Mouse (Mus musculus): ENCODE results near the gene Zfp143. TPM values are rescaled to one million over a fixed set of nuclear protein-coding genes. Genes with fewer than 3 reads are reported as not detected.
"Not testable (repeated sequence)": the region's sequence is repeated elsewhere in the genome, so short reads cannot be mapped to it uniquely, and the experiment has no call there.

The Zfp143 gene
- polyA plus RNA-seq, 1 experiment from 2014 or later, result 21.9 TPM

DNA sequence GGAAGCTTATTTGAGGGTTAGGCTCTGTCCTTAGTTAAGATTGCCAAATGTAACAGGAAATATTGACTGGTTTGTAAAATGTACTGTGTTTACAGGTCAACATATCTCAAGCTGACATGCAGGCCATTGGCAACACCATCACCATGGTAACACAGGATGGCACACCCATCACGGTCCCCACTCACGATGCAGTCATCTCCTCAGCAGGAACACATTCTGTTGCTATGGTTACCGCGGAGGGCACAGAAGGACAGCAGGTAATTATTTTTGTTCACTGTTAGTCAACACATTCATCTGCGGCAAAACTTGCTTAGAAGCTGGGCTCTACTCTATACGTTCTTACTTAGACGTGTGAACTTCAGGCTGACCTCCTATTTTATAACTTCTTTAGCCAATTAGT, 30.7 kb downstream of the Zfp143 start:
- no peak for DNase-seq (ENCODE audit: low spot score)

DNA sequence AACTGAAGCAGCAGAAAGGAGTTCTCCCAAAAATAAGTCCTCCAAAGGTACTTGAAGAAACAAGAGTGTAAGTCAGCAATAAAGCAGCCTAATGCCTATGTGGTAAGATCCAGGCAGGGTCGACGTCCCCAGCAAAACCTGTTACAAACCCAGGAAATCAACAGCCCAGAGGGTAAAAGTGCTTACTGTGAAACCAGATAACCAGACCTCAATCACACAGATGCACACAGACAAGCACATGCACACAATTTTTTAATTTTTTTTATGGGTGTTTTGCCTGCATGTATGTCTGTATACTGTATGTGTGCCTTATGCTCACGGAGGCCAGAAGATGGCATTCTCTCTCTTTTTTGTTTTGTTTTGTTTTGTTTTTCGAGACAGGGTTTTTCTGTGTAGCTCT, 35.3 kb downstream of the Zfp143 start:
- no peak for DNase-seq (ENCODE audit: low spot score)

DNA sequence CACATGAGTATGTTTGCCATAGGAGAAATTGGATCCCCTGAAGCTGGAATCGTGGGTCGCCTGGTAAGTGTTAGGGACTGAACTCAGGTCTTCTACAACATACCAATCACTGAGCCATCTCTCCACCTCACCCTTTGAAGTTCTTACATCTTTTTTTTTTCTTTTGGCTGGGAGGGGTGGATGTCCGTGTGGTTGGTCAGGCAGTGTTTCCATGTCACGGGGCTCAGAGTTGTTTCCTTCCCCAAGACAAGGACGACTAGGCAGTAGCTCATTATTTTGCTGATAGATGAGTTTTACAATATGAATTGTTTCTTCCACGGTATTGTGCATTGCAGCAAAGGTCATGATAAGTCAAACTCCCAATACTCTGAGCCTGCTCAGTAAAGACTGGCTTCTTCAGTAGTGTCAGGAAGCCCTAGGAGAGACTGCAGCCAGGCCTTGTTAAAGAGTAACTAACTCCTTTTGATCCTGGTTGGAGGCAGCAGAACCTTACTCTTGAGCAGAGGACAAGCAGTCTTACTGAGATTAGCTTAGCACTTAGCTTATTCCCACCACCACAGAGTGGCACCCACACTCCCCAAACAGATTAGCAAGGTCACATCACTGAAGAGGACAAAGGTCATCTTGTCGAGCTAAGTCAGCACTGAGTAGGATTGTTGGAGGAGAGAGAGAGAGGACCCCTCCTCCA, 36.2 kb downstream of the Zfp143 start:
- DNase-seq (ENCODE audit: low spot score), result no peak

DNA sequence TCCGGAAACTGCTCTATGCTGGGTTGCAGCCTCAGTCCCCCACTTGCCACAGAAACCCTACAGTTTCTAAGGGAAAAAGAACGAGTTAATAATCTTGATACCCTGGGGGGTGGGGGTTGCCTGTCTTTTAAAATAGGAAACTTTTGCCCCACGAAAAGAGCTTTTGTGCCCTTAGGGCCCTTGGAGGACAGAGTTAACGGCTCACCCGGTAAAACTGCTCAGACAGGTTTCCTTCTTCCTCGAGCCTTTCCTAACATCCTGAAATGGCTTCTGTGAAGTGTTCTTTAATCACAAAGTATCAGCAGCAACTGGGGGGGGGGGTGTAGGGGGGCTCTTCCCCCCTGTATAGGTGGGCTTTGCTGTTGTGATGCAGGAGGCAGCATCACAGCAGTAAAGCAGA, 39.8 kb downstream of the Zfp143 start:
- no peak for DNase-seq (ENCODE audit: low spot score)

DNA sequence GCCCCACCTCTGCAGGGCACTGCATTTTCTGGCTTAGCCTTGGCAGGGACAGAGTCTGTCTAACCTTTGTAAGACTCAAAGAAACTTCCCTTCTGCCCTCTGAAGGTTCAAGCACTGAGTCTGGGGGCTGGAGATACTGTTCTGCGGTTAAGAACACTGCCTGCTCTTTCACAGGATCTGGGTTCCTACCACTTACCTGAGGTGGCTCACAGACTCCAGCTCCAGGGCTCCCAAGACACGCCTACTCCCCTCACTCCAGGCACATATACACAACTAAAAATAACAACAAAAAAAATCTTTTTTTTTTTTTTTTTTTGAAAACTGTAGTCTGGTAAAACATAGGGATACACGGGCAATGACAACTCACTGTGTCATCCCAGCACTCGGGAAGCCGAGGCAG, 40.2 kb downstream of the Zfp143 start:
- DNase-seq (ENCODE audit: low spot score), result no peak

DNA sequence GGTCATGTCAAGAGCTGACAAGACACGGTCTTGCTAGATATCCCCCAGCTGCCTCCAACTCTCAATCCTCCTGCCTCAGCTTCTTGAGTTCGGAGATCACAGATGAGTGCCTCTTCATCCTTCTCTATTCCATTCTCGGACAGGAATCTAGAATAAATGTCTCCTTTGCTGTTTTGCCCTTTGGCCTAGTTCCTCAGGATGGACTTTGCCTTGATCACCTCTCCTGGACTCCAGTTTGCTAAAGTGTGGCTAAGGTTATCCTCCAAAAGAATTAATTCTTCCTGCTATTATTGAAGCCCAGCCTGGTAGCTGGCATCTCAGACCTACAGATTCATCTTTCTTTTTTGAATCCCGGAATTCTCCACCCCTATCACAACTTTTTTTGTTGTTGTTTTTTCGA, 44.0 kb downstream of the Zfp143 start:
- DNase-seq (ENCODE audit: low spot score), result no peak

DNA sequence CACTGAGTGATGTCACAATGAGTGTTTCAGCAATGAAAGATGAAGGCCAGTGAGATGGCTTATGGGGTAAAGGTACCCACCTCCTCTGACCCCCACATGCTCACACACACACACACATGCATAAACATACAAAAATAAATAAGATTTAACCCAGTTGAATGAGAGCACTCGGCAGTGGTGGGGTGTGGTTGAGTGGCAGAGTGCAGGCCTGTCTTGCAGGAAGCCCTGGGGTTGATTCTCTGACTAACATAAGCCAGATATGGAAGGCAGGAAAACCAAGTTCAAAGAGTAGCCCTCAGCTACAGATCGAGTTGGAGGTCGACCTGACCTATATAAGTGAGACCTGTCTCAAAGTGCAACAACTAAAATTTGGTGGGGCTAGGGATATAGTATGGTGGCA, 45.6 kb downstream of the Zfp143 start:
- DNase-seq (ENCODE audit: low spot score), result peak; percentile 9

DNA sequence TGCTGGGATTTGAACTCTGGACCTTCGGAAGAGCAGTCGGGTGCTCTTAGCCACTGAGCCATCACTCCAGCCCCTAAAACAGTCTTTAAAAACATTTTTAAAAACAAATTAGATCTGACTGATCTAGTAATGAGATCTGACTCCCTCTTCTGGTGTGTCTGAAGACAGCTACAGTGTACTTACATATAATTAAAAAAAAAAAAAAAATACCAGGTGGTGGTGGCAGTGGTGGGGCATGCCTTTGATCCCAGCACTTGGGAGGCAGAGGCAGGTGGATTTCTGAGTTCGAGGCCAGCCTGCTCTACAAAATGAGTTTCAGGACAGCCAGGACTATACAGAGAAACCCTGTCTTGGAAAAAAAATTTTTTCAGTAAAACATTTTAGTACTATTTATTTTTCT, 47.5 kb downstream of the Zfp143 start:
- not testable (repeated sequence) for DNase-seq (ENCODE audit: low spot score)

DNA sequence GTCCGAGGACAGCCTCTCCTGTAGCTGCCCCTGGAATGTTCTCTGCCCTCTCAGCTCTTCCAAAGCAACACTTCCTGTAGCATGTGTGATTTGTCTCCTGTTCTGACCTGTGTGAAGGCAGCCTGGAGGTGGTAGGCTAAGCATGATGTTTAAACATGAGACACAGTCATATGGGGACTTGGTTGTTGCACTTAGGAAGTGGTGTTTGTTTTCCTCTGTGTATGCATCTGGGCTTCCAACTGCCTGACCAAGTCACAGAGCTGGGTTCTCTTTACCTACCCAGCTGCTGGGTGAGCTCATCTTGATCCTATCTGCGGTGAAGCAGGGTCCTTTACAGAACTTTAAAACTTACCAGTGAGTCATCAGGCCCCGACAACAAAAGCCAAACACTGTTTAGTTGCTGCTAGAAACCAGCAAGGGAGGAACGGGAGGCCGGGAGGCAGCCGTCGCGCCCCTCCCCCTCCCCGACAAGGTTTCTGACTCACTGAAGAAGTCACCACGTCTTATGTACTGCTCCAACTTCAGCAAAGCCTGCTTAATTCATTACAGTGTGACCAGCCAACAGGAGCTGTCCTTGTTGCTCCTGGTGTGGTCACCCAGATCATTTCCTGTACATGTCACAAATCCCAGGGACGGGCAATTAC, 48.1 kb downstream of the Zfp143 start:
- DNase-seq (ENCODE audit: low spot score), result peak; percentile 66

DNA sequence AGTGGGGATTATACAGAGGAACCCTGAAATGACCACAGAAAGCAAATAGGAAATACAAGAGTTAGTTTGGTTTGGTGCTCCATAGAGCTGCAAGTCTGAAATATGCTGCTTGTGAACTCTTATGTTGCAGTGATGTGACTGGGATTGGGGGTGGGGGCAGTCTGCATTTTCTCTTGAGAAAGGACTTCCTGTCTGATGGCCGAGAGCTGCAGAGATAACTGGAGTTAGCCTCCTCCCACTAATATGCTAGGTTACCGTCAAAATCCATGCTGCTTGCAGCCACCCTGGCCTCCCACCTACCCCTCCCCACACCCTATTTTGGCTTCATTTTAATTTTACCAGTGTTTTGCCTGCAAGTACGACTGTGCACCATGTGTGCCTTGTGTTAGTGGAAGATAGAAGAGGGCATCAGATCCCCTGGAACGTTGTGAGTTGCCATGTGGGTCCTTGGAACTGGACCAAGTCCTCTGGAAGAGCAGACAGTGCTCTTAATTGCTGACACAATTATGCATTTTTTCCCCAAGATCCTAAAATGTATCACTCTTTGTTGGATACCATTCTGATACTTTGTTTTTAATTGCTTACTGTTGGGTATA, 49.1 kb downstream of the Zfp143 start:
- DNase-seq (ENCODE audit: low spot score), result no peak

DNA sequence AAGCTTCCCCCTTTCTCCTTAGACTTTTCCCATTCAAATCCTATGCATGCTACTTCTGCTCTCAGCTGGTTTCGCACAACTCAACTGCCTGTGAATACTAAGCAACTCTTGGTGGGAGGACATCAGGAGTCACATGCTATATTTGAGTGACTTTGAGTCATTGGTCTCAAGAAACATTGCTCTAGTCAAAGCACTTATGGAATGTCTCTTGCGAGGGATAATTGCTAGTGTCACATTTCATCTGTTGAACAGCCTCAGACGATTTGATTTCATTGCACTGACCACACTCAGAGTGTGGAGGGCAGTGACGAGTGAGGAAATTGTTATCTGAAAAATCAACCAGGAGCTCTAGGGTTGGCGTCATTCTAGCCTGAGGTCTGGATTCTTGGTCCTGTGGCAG, 53.7 kb downstream of the Zfp143 start:
- DNase-seq (ENCODE audit: low spot score), result no peak

DNA sequence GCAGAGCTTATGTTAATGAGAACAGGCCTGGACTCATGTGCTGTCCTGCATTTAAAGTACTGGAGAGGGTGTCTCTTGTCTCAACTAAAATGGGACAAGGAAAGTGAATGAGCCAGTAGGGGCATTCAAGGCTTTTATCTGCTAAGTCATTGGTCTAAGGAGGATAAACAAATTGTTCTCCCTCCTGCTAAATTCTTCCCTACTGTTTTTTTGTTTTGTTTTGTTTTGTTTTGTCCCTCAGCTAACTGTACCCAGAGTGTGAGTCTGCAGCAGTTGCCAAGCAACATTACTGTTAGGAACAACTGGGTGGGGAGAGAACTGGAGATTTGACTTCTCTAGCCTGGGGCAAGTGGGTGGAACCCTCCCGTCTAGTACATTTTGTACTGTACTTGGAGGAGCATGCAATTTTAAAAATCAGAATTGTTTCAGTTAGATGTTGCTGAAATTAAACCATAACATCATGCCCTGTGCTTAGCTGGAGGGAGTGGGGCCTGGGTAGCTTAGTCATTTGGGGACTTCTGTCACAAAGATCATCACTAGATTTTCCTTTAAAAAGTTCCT, 55.8 kb downstream of the Zfp143 start:
- no peak for DNase-seq (ENCODE audit: low spot score)

DNA sequence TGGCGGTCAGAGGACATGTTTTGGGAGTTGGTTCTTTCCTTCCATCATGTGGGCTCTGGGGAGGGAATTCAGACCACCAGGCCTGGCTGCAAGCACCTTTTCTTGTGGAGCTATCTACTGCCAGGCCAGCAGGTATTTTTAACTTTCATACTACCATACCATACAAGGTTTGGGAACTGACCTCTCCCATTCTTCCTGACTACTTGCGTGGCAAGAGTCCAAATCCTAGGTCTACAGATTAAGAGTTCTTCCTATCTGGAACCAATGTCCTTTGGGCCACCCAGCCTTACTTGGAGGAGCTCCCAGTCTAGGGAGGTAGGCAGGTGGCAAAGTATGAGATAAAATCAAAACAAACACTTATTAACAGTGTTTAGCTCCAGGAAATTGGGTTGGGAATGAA, 57.4 kb downstream of the Zfp143 start:
- no peak for DNase-seq (ENCODE audit: low spot score)

DNA sequence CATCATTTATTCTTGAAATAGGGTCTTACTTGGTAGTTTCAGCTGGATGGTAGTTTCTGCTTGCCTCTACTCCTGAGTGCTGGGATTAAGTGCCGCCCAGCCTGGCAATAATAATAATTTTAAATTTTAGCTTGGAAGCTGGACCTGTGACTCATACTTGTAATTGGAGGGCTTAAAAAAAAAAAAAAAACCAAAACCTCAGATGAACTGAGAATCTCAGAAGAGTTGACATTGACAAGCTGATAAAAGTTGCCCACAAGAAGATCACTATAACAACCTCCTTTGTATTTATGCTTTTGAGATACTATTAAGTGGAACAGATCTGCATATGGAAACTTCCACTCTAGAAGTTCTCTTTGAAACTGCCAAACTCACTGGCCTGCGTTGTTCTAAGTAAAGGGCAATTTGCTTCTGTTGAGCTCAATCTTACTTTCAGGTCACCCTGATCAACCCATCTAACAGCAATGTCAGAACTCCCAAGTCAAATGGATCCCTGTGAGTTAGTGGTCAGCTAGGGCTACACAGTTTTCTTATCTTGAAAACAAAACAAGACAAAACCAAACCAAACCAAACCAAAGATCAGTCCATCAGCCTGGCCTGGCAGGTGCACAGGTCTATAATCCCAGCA, 59.3 kb downstream of the Zfp143 start:
- DNase-seq (ENCODE audit: low spot score), result no peak

DNA sequence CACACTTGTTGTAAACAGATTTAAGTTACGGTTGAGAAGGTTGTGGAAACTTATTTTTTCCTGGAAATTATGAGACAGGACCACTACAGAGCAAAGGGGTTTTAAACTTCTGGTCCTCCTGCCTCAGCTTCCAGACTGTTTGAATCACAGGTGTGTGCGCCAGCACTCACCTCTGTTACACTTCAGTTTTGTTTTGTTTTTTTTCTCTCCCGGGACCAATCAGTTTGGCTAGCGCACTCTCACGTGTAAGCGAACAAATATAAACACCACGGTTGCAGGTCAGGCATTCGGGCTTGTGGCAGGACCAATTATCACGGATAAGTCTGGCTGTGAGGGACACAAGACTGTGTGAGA, 60.1 kb downstream of the Zfp143 start:
- DNase-seq (ENCODE audit: low spot score), result no peak

DNA sequence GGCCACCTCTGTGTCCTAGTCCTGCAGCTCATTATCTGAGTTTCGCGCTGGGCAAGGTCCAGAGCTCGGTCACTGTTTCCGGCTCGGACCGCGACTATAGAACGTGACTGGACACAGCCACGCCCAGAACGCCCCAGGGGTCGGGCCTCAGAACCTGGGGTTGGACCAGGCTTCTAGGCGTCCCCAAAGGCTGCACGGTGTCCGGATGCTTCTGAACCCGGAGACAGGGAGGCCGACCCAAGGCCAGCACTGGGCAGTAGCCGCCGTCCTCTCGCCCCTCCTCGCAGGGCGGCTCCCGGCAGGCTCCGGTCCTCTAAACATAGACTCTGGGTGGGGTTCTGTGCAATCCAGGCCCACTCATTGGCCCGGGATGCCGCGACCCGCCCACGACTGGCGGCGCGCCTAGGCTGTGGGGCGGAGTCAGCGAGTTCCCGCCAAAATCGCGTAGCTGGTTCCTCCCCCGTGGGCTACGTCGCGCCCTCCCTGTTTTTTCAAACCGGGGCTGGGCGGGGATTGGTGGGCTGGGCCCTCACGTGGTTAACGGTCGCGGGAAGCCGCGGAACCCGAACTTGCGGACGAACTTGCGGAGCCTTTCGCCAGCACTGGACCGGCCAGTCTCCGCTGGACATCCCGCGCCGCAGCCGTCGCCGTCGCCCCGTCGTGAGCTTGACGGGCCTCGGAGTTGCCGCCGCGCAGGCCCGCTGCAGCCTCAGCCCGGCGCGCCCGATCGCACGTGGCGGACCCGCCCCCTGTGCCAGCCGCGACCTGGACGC, 60.7 kb downstream of the Zfp143 start, which contains the start of gene Wee1:
Gene Wee1 (plus strand): TSS at position 531 of the 773 bp plus-strand sequence.
- DNase-seq (ENCODE audit: low spot score), result peak; percentile 98

DNA sequence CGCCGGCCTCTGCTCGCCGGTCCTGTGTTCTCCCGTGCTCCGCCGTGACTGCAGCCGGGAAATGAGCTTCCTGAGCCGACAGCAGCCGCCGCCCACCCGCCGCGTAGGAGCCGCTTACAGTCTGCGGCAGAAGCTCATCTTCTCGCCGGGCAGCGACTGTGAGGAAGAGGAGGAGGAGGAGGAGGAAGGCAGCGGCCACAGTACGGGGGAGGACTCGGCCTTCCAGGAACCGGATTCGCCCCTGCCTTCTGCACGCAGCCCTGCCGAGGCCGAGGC, 61.2 kb downstream of the Zfp143 start:
- DNase-seq (ENCODE audit: low spot score), result no peak

DNA sequence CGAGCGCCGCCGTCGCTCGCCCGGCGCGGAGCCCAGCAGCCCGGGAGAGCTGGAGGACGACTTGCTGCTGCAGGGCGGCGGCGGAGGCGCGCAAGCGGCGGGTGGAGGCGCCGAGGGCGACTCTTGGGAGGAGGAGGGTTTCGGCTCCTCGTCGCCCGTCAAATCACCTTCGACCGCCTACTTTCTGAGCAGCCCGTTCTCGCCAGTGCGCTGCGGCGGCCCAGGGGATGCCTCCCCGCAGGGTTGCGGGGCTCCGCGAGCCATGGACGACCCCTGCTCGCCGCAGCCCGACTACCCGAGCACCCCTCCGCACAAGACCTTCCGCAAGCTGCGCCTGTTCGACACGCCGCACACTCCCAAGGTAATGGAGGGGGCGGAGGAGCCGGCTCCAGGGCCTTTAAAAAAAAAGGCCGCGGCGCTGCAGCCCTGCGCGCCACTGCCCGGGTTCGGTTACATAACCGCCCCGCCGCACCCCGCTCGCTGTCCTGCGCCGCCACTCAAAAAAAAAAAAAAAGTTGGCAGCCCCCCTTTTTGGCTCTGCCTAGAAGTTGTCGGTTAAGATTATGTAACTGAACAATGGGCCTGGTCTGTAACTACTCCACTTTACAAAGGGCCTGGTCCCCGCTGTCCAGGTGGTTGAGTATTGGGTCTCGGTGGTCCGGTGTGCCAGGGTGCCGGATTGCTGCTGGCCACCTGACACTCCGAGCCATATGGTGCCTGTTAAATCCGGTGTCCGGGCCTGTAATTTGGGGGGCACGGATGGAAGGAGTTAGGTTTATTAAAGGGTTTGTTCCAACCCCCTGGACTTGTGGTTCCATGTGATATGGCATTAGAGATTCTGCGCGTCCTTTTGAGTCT, 61.8 kb downstream of the Zfp143 start:
- DNase-seq (ENCODE audit: low spot score), result peak; percentile 72

DNA sequence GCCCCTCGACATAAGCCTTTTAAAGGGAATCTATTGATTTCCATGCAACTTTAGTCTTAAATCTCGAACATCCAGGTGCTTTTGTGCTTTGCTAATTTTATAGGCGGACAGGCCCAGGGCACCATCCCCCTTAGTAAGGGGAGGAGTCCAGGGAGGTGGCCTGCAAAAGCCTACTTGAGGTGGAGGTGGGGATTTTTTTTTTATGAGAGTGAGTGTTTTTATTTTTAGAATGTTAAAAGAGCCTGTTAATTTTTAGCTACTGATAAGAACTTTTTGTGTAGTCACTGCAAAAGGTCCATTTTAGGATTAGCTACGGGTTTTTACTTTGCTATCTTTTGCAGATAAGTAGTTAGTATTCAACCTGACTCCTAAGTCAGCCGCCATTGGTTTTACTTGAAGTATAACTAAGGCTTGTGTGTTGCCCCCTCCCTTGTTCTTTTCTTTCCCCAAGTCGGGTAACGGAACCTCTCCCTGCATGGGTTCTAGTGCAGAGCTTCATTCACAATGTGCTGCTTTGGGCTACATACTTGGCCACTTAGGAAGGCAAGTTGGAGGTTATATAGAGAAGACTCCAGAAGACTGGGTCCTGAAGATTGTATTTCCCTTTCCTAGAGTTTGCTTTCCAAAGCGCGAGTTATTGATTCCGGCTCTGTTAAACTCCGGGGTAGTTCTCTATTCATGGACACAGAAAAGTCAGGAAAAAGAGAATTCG, 63.0 kb downstream of the Zfp143 start:
- peak; percentile 14 for DNase-seq (ENCODE audit: low spot score)

DNA sequence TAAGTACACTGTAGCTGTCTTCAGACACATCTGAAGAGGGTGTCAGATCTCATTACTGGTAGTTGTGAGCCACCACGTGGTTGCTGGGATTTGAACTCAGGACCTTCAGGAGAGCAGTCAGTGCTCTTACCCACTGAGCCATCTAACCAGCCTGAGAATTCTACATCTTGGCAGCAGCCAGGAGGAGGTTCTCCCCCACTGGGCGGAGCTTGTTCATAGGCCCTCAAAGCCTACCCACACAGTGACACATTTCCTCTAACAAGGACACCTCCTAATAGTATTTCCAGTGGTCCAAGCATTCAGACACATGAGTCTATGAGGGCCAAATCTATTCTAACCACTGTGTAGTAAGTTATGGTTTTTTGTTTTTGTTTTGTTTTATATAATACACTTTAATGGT, 67.5 kb downstream of the Zfp143 start:
- no peak for DNase-seq (ENCODE audit: low spot score)
